Comparison of ENCODE assay signal across 20 mouse cellular contexts in the genomic region with DNA sequence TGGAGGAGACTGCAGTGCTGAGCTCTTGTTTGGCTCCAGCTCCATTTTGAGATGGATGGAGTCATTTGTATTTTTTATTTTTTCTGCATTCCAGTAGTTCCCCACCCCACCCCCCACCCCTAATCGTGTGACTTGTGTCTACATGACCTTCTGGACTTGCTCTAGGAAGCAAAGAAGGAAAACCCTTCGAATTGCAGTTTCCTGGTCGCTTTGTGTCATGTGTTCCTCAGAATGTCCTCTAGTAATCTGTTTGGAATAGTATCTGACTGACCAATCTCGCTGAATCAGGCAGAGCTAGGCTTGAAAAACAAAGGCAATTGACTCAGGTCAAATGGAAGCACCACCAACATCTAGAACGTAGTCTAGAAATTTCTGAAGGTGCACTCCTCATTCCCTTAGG. TPM values are rescaled to one million over a fixed set of nuclear protein-coding genes. Genes with fewer than 3 reads are reported as not detected.
DNase-seq lines count a peak whose midpoint lies in the region; ATAC-seq and TF ChIP-seq lines count a peak whose summit lies in the region.
"Had no signal": no experiment of that assay in that cellular context is flagged by ENCODE, and none has a peak within 500 bp of the region (broad histone marks: within the 10 kb centered on the region; RNA-seq: fewer than 3 reads in every experiment).

No protein-coding gene starts in this region.

- H3K27me3 ChIP-seq in forebrain, embryonic 15.5 days, result no peaks in the 10 kb centered on the region
- no peaks in the 10 kb centered on the region for H3K27me3 ChIP-seq in forebrain, embryonic 13.5 days
- no peaks in the 10 kb centered on the region for H3K27me3 ChIP-seq in kidney, embryonic 15.5 days
- H3K27me3 ChIP-seq in liver, postnatal 0 days (ENCODE audit: insufficient read depth, low read length), result no peaks in the 10 kb centered on the region
- no peaks in the 10 kb centered on the region for H3K27me3 ChIP-seq in liver, embryonic 12.5 days (replicated peaks)
- H3K27me3 ChIP-seq: CH12.LX; embryonic facial prominence, embryonic 15.5 days; heart, embryonic 12.5 days; Patski had no signal

- peak overlapping the region; percentile 86 for H3K27ac ChIP-seq in forebrain, embryonic 15.5 days (replicated peaks)
- H3K27ac ChIP-seq in forebrain, embryonic 13.5 days, result no peak overlapping the region
- no peak overlapping the region for H3K27ac ChIP-seq in kidney, embryonic 15.5 days
- H3K27ac ChIP-seq in liver, postnatal 0 days (ENCODE audit: low read depth), result no peak overlapping the region
- no peak overlapping the region for H3K27ac ChIP-seq in liver, embryonic 12.5 days
- H3K27ac ChIP-seq: embryonic facial prominence, embryonic 15.5 days; hindbrain, embryonic 10.5 days; hindbrain, embryonic 14.5 days had no signal

- no peak for TF ChIP-seq EP300 in liver, postnatal 0 days (IDR thresholded peaks at IDR 0.05; ENCODE audit: low read depth)

- H3K36me3 ChIP-seq in forebrain, embryonic 15.5 days, result 0 out of 2 replicates have a peak, but pooled peaks cover 3% of the 10 kb centered on the region
- peaks cover 5% of the 10 kb centered on the region for H3K36me3 ChIP-seq in forebrain, embryonic 13.5 days (ENCODE audit: poor library complexity, severe bottlenecking)
- peaks cover 4% of the 10 kb centered on the region for H3K36me3 ChIP-seq in kidney, embryonic 15.5 days
- no peaks in the 10 kb centered on the region for H3K36me3 ChIP-seq in liver, postnatal 0 days (replicated peaks; ENCODE audit: insufficient read depth, low read length)
- no peaks in the 10 kb centered on the region for H3K36me3 ChIP-seq in liver, embryonic 12.5 days
- H3K36me3 ChIP-seq: heart, embryonic 12.5 days had no signal

- H3K4me2 ChIP-seq in forebrain, embryonic 15.5 days (replicated peaks), result no peak overlapping the region
- no peak overlapping the region for H3K4me2 ChIP-seq in forebrain, embryonic 13.5 days
- H3K4me2 ChIP-seq in kidney, embryonic 15.5 days, result no peak overlapping the region
- no peak overlapping the region for H3K4me2 ChIP-seq in liver, postnatal 0 days (ENCODE audit: low read depth, low read length)
- no peak overlapping the region for H3K4me2 ChIP-seq in liver, embryonic 12.5 days
- H3K4me2 ChIP-seq: heart, embryonic 12.5 days; hindbrain, embryonic 14.5 days had no signal

- 78% methylated on average over 5 of the region's 5 CpGs for WGBS in forebrain, embryonic 15.5 days
- 85% methylated on average over 5 of the region's 5 CpGs for WGBS in forebrain, embryonic 13.5 days
- 49% methylated on average over 5 of the region's 5 CpGs for WGBS in kidney, embryonic 15.5 days
- WGBS in liver, postnatal 0 days (ENCODE audit: insufficient replicate concordance), result 36% methylated on average over 5 of the region's 5 CpGs
- WGBS in liver, embryonic 12.5 days (ENCODE audit: insufficient replicate concordance), result 43% methylated on average over 5 of the region's 5 CpGs

- H3K9me3 ChIP-seq in forebrain, embryonic 15.5 days, result no peaks in the 10 kb centered on the region
- H3K9me3 ChIP-seq in forebrain, embryonic 13.5 days (replicated peaks), result 0 out of 2 replicates have a peak, but pooled peaks cover 2% of the 10 kb centered on the region
- no peaks in the 10 kb centered on the region for H3K9me3 ChIP-seq in kidney, embryonic 15.5 days (replicated peaks)
- no peaks in the 10 kb centered on the region for H3K9me3 ChIP-seq in liver, postnatal 0 days (ENCODE audit: low read length)
- no peaks in the 10 kb centered on the region for H3K9me3 ChIP-seq in liver, embryonic 12.5 days (replicated peaks)
- H3K9me3 ChIP-seq: embryonic facial prominence, embryonic 15.5 days; heart, embryonic 12.5 days; hindbrain, embryonic 10.5 days had no signal

- H3K9ac ChIP-seq in forebrain, embryonic 15.5 days (replicated peaks), result no peak overlapping the region
- no peak overlapping the region for H3K9ac ChIP-seq in forebrain, embryonic 13.5 days
- H3K9ac ChIP-seq in kidney, embryonic 15.5 days, result no peak overlapping the region
- H3K9ac ChIP-seq in liver, postnatal 0 days (replicated peaks), result no peak overlapping the region
- H3K9ac ChIP-seq in liver, embryonic 12.5 days, result no peak overlapping the region
- H3K9ac ChIP-seq: embryonic facial prominence, embryonic 15.5 days; forebrain, postnatal 0 days; heart, embryonic 12.5 days; hindbrain, embryonic 14.5 days had no signal

- H3K4me1 ChIP-seq in forebrain, embryonic 15.5 days, result peaks cover 58% of the 10 kb centered on the region
- peaks cover 47% of the 10 kb centered on the region for H3K4me1 ChIP-seq in forebrain, embryonic 13.5 days
- H3K4me1 ChIP-seq in kidney, embryonic 15.5 days, result peaks cover 27% of the 10 kb centered on the region
- H3K4me1 ChIP-seq in liver, postnatal 0 days (ENCODE audit: insufficient read depth), result no peaks in the 10 kb centered on the region
- H3K4me1 ChIP-seq in liver, embryonic 12.5 days, result 0 out of 2 replicates have a peak, but pooled peaks cover 3% of the 10 kb centered on the region

- DNase-seq in kidney, adult 9 months, result peak; percentile 26
- DNase-seq in liver, postnatal 0 days, result no peak
- DNase-seq in yolk sac, embryonic 10.5 days (ENCODE audit: low spot score), result peak; percentile 84
- DNase-seq in testis, postnatal 14 days (ENCODE audit: low spot score), result no peak
- DNase-seq: adrenal gland, postnatal 14 days; cerebellum, adult 11-12 months; cerebellum, adult 9-10 months; gastrocnemius, postnatal 25 days had no signal

- H3K4me3 ChIP-seq in forebrain, embryonic 15.5 days, result no peak overlapping the region
- no peak overlapping the region for H3K4me3 ChIP-seq in forebrain, embryonic 13.5 days
- H3K4me3 ChIP-seq in kidney, embryonic 15.5 days (replicated peaks), result no peak overlapping the region
- H3K4me3 ChIP-seq in liver, postnatal 0 days (ENCODE audit: low read depth, low read length), result no peak overlapping the region
- no peak overlapping the region for H3K4me3 ChIP-seq in liver, embryonic 12.5 days
- H3K4me3 ChIP-seq: embryonic facial prominence, embryonic 15.5 days; heart, embryonic 12.5 days; hindbrain, embryonic 10.5 days had no signal

- ATAC-seq in forebrain, embryonic 15.5 days (replicated peaks), result no peak
- no peak for ATAC-seq in forebrain, embryonic 13.5 days
- no peak for ATAC-seq in kidney, embryonic 15.5 days (replicated peaks; ENCODE audit: low FRiP score)
- peak; percentile 29; the same call in 1 of the 2 replicates for ATAC-seq in liver, postnatal 0 days
- no peak for ATAC-seq in liver, embryonic 12.5 days
- ATAC-seq: activated CD4-positive, CD25-positive, alpha-beta regulatory T cell, adult 4 months; Patski had no signal

- no peak for TF ChIP-seq CTCF in liver, postnatal 0 days (IDR thresholded peaks at IDR 0.05; ENCODE audit: low read depth)

RNA-seq across cellular contexts. Expression of a gene that starts 15.0 kb away (rescaled TPM):
- polyA plus RNA-seq in forebrain, embryonic 15.5 days (2015; fragmentation: Nextera tagmentation; extraction: Ambion mirVana), result 18.1 and 18.6 TPM in 2 replicates
- 15.4 and 17.1 TPM in 2 replicates for polyA plus RNA-seq in forebrain, embryonic 13.5 days (2015; fragmentation: Nextera tagmentation; extraction: Ambion mirVana)
- polyA plus RNA-seq in kidney, embryonic 15.5 days (2015; fragmentation: Nextera tagmentation; extraction: Ambion mirVana), result 7.7 and 8.0 TPM in 2 replicates
- polyA plus RNA-seq in liver, postnatal 0 days (2015; fragmentation: Nextera tagmentation; extraction: Ambion mirVana), result 0.89 and 1.0 TPM in 2 replicates
- polyA plus RNA-seq in liver, embryonic 12.5 days (2016; fragmentation: Nextera tagmentation; extraction: Ambion mirVana), result 0.64 and 0.67 TPM in 2 replicates

Comparison
In these comparisons a context has a peak if more than half of its experiments do, and no peak if none do; other contexts are left out.
1. DNase-seq: peak in kidney, adult 9 months (single experiment) and yolk sac, embryonic 10.5 days (single experiment); none in liver, postnatal 0 days (single experiment) and testis, postnatal 14 days (single experiment).